In genomic region chr2:52675278-52675987, GRCm38 (mm10) we compare ENCODE assay signal across 8 mouse cellular contexts. TPM values are rescaled to one million over a fixed set of nuclear protein-coding genes. Genes with fewer than 3 reads are reported as not detected.
DNase-seq lines count a peak whose midpoint lies in the region; ATAC-seq and TF ChIP-seq lines count a peak whose summit lies in the region.

No protein-coding gene starts in this region.

- under 1% methylated on average over 38 of the region's 42 CpGs for WGBS in embryonic facial prominence, embryonic 11.5 days
- 1% methylated on average over 36 of the region's 42 CpGs for WGBS in hindbrain, postnatal 0 days
- WGBS in midbrain, embryonic 10.5 days: under 1% methylated on average over 37 of the region's 42 CpGs

- no peaks in the 10 kb centered on the region for H3K9me3 ChIP-seq in E14TG2a.4 (ENCODE audit: low read length)
- H3K9me3 ChIP-seq in embryonic facial prominence, embryonic 11.5 days (replicated peaks; ENCODE audit: control insufficient read depth, low read length): no peaks in the 10 kb centered on the region
- no peaks in the 10 kb centered on the region for H3K9me3 ChIP-seq in hindbrain, postnatal 0 days (ENCODE audit: low read length)
- no peaks in the 10 kb centered on the region for H3K9me3 ChIP-seq in midbrain, embryonic 10.5 days (replicated peaks)

- H3K4me1 ChIP-seq in E14TG2a.4 (replicated peaks; ENCODE audit: low read depth, low read length): peaks cover 22% of the 10 kb centered on the region
- H3K4me1 ChIP-seq in embryonic facial prominence, embryonic 11.5 days (ENCODE audit: control insufficient read depth, insufficient read depth, low read length): no peaks in the 10 kb centered on the region
- no peaks in the 10 kb centered on the region for H3K4me1 ChIP-seq in hindbrain, postnatal 0 days (ENCODE audit: insufficient read depth, low read length)
- peaks cover 23% of the 10 kb centered on the region for H3K4me1 ChIP-seq in midbrain, embryonic 10.5 days

- ATAC-seq in embryonic facial prominence, embryonic 11.5 days (replicated peaks; ENCODE audit: insufficient number of reproducible peaks, low FRiP score, low TSS enrichment, low read depth): peak; percentile 45
- peak; percentile 39 for ATAC-seq in hindbrain, postnatal 0 days

- no peak overlapping the region for H3K27ac ChIP-seq in embryonic facial prominence, embryonic 11.5 days (replicated peaks; ENCODE audit: low read depth, low read length)
- peak overlapping the region; percentile 71; the same call in 1 of the 2 replicates for H3K27ac ChIP-seq in hindbrain, postnatal 0 days
- peak overlapping the region; percentile 86 for H3K27ac ChIP-seq in midbrain, embryonic 10.5 days (replicated peaks)

- peak; percentile 4 to 5 for DNase-seq in heart, adult 18-20 months
- no peak for DNase-seq in heart, postnatal 4 days
- peak; percentile 17 for DNase-seq in embryonic facial prominence, embryonic 11.5 days (ENCODE audit: low spot score)
- DNase-seq in hindbrain, postnatal 0 days (ENCODE audit: low spot score): no peak
- DNase-seq in midbrain, embryonic 10.5 days (ENCODE audit: low spot score): peak; percentile 58
- DNase-seq in frontal cortex, postnatal 25 days (ENCODE audit: low spot score in 2 of 2): no peak
- no peak for DNase-seq in left cerebral cortex, postnatal 14 days (ENCODE audit: low spot score in 2 of 2)

- TF ChIP-seq CTCF in E14TG2a.4 (conservative IDR thresholded peaks at IDR 0.05; ENCODE audit: low read length): no peak
- no peak for TF ChIP-seq CTCF in hindbrain, postnatal 0 days (IDR thresholded peaks at IDR 0.05; ENCODE audit: low read depth)

- peak overlapping the region; percentile 74 for H3K9ac ChIP-seq in embryonic facial prominence, embryonic 11.5 days (replicated peaks; ENCODE audit: low read length)
- peak overlapping the region; percentile 72 for H3K9ac ChIP-seq in hindbrain, postnatal 0 days (replicated peaks; ENCODE audit: low read length)

- peaks cover 74% of the 10 kb centered on the region for H3K27me3 ChIP-seq in E14TG2a.4 (ENCODE audit: insufficient read depth, low read length)
- H3K27me3 ChIP-seq in embryonic facial prominence, embryonic 11.5 days (ENCODE audit: control insufficient read depth, insufficient read depth, low read length): peaks cover 14% of the 10 kb centered on the region
- H3K27me3 ChIP-seq in hindbrain, postnatal 0 days (ENCODE audit: insufficient read depth, low read length): no peaks in the 10 kb centered on the region
- H3K27me3 ChIP-seq in midbrain, embryonic 10.5 days (ENCODE audit: low read depth, poor library complexity, severe bottlenecking): peaks cover 70% of the 10 kb centered on the region

- peak overlapping the region; percentile 98 for H3K4me2 ChIP-seq in embryonic facial prominence, embryonic 11.5 days (ENCODE audit: low read depth, low read length)
- peak overlapping the region; percentile 91 for H3K4me2 ChIP-seq in hindbrain, postnatal 0 days (ENCODE audit: low read depth, low read length)

- H3K36me3 ChIP-seq in E14TG2a.4 (ENCODE audit: insufficient read depth, low read length): no peaks in the 10 kb centered on the region
- H3K36me3 ChIP-seq in embryonic facial prominence, embryonic 11.5 days (replicated peaks; ENCODE audit: control insufficient read depth, insufficient read depth, low read depth, low read length): no peaks in the 10 kb centered on the region
- H3K36me3 ChIP-seq in hindbrain, postnatal 0 days (ENCODE audit: insufficient read depth, low read length): no peaks in the 10 kb centered on the region
- H3K36me3 ChIP-seq in midbrain, embryonic 10.5 days: no peaks in the 10 kb centered on the region

- intact Hi-C loops in left cerebral cortex, postnatal 14 days (cut with DNase I): loop anchor here (5.0 kb wide), 1 partner anchor 37 kb away; no protein-coding TSS in a partner anchor

- peak overlapping the region; percentile 82 for H3K4me3 ChIP-seq in E14TG2a.4 (replicated peaks; ENCODE audit: low read length)
- peak overlapping the region; percentile 63 for H3K4me3 ChIP-seq in embryonic facial prominence, embryonic 11.5 days (ENCODE audit: low read depth, low read length)
- H3K4me3 ChIP-seq in hindbrain, postnatal 0 days (ENCODE audit: low read length): peak overlapping the region; percentile 76
- H3K4me3 ChIP-seq in midbrain, embryonic 10.5 days: peak overlapping the region; percentile 72

RNA-seq across cellular contexts. Expression of gene Cacnb4, which starts 1.2 kb away (rescaled TPM):
- total RNA-seq in heart, adult 18-20 months (2021): under 1 TPM; 0.27 to 0.28 TPM
- total RNA-seq in heart, postnatal 4 days (2021): 1 to 10 TPM in 1 of 2 experiments, under 1 TPM in 1; 0.72 to 1.0 TPM
- polyA plus RNA-seq in embryonic facial prominence, embryonic 11.5 days (2014; fragmentation: Nextera tagmentation; extraction: Ambion mirVana): 0.86 and 0.95 TPM in 2 replicates
- total RNA-seq in hindbrain, postnatal 0 days (2014; rRNA removed): 8.6 and 9.7 TPM in 2 replicates
- 12.8 and 14.7 TPM in 2 replicates for polyA plus RNA-seq in hindbrain, postnatal 0 days (2015; fragmentation: Nextera tagmentation; extraction: Ambion mirVana)
- polyA plus RNA-seq in midbrain, embryonic 10.5 days (2016; fragmentation: Nextera tagmentation; extraction: Ambion mirVana): 1.0 and 2.6 TPM in 2 replicates
- 100 to 1,000 TPM; 143 to 154 TPM for total RNA-seq in left cerebral cortex, postnatal 14 days (2021)

Comparison
In these comparisons a context has a peak if more than half of its experiments do, and no peak if none do; other contexts are left out.
1. DNase-seq: peak in heart, adult 18-20 months (2 of 2), embryonic facial prominence, embryonic 11.5 days (single experiment) and midbrain, embryonic 10.5 days (single experiment); none in heart, postnatal 4 days (single experiment), hindbrain, postnatal 0 days (single experiment), frontal cortex, postnatal 25 days (0 of 2) and left cerebral cortex, postnatal 14 days (0 of 2).
2. RNA of gene Cacnb4, which starts 1.2 kb away (total RNA-seq): 143 to 154 TPM in left cerebral cortex, postnatal 14 days; 8.6 to 9.7 TPM in hindbrain, postnatal 0 days, 0.72 to 1.0 TPM in heart, postnatal 4 days and 0.27 to 0.28 TPM in heart, adult 18-20 months; every median in the first group is over 10 times any median in the second.
3. Peak in every context shown above with its lines, with median percentiles within 50 percentile points of each other: H3K4me3 ChIP-seq.